Mouse (Mus musculus): Measurements from ENCODE around the gene Gm9945.
A peak's percentile ranks its signal among the peaks of the same experiment; 100 is the strongest.

The Gm9945 gene

DNA sequence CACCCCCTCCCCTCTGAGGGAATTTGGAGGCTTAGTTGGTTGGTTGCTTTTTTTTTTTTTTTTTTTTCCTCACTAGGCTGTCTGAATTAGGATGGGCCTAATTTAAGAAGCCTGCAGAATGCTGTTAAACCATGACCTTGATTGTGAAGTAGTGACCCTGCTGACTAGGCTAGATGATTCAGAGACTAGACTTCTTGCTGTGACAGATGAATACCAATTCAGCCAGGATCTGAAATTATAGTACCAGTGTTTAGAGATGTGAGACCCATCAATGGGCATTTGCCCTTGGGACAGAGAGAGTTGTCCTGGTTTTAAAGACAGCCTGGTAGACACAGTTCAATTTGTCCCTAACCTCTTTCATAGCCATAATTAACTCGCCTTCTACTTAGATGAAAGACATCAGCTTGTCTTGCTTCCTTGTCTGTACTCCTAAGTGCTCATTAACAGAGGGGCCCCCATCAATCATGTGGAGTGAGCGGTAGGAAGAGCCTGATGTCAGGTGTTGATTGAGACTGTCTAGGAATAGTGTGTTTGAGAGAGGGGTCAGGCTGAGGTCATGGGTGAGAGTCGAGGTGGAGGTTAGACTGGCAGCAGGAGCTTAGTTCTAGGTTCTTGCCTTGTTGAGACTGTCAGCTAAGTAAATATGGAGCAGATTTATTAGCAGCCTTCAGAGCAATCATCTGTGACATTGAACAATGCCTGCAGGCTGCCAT lies 13.4 kb downstream of the Gm9945 start:
- no peak for DNase-seq (ENCODE audit: low spot score)

DNA sequence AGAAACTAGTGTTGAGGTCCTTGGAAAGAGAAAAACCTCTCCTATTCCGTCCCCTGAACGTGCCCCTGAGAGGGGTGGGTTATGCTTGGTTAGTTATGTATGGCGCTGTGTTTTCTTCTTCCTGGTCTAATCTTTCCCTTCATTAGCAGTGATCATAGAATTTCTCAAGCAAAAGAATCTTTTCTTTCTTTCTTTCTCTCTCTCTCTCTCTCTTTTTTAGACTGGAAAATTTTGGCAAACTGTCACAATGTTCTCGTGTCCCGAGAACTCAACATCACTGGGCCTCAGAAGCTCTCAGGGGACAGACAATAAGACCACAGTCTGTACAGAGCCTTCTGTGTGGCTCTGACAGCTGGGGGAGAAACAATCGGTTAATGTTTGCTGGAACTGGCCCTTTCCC lies 15.5 kb downstream of the Gm9945 start:
- DNase-seq (ENCODE audit: low spot score) = no peak

DNA sequence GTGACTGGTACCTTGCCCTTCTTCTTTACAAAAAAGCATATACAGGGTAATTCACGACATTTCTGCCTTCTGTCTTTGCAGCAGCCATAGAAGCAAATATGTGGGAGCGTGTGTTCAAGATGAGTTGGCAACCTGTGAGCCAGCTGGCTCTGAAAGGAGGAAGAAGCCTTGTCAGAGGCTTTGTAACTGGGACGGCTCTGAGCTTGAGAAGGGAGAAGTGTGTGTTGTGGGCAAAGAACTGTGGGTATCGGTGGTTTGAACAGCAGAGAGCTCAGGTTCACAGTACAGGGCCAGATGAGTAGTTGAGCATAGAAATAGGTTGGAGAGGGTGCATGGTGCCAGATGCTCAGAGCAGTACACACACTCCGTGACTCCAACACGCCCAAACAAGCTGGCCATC lies 17.0 kb downstream of the Gm9945 start:
- no peak for DNase-seq (ENCODE audit: low spot score)

- DNase-seq (ENCODE audit: low spot score) = peak; percentile 53
These were observed 20.6 kb downstream of the Gm9945 start for GRCm38 (mm10) chr11:53500569-53500968.

DNA sequence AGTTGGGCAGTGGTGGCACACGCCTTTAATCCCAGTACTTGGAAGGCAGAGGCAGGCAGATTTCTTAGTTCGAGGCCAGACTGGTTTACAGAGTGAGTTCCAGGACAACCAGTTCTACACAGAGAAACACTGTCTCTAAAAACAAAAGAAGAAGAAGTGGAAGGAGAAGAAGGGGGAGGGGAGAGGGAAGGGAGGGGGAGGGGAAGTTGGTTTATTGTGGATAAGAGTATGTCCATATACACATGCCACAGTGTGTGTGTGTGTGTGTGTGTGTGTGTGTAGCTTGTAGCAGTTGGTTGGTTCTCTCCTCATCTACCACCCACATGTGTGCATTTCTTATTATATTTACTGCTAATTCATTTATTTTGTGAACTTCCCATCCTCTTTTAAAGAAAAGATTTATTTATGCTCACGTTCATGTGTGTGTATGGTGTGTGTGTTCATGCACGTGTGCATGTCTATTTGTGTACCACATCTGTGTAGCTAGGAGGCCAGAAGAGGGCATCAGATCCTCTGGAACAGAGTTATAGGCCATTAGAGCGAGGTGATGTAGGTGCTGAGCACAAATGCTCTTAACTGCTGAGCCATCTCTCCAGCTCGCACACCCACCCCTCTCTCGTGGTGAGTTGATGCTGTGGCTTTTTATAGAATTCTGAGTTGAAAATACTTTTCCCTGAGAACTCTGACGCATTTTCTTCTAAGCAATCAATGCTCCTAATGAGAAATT lies 22.2 kb downstream of the Gm9945 start:
- DNase-seq (ENCODE audit: low spot score) = no peak

DNA sequence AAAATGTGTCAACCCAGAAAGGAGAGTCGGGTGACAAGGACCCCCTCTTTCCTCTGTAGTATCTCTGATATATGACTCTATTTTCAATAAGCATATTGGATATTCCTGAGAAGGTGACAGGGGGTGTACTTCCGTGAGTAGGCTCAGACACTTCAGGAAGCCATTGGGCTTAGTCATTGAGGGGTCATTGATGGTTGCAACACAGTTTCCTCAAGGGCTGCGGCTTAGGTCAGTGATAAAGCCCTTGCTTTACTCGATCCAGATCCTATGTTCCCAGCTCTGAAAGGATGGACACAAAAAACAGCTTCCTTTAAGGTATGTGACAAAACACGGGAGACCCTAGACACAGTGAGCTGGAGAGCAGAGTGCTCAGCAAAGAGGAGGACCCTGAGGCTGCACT lies 23.8 kb downstream of the Gm9945 start:
- DNase-seq (ENCODE audit: low spot score) = no peak

- no peak for DNase-seq (ENCODE audit: low spot score)
These were observed 24.4 kb downstream of the Gm9945 start for GRCm38 (mm10) chr11:53504376-53504775.

DNA sequence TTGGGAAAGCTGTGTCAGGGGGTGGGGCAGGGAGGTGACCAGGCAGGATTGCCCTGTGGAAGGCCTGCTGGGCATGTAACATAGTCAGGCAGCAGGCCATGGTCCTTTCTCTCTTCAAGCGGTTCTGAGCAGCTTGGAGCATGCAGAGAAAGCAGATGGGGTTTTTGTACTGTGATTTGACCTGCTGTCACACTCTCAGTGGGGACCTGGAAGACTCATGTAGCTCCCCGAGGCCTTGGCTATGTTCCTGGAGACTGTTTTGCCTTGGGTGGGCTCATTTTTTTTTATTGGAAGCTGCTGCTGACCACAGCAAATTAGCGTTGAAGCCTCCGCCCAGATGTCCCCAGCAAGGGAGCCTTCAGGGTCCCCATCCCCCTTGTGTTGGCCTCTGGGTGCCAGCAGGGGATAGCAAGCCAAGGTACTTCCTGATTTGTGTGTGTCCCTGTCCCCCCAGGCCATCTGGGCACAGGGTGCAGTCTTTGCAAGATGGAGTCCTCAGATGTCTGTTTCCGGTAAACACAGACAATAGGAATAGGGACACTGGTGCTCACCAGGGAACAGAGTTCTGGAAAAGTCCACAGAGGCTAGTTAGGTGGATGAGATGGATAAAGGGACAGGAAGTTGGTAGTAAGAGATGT lies 25.2 kb downstream of the Gm9945 start:
- DNase-seq (ENCODE audit: low spot score) = no peak

DNA sequence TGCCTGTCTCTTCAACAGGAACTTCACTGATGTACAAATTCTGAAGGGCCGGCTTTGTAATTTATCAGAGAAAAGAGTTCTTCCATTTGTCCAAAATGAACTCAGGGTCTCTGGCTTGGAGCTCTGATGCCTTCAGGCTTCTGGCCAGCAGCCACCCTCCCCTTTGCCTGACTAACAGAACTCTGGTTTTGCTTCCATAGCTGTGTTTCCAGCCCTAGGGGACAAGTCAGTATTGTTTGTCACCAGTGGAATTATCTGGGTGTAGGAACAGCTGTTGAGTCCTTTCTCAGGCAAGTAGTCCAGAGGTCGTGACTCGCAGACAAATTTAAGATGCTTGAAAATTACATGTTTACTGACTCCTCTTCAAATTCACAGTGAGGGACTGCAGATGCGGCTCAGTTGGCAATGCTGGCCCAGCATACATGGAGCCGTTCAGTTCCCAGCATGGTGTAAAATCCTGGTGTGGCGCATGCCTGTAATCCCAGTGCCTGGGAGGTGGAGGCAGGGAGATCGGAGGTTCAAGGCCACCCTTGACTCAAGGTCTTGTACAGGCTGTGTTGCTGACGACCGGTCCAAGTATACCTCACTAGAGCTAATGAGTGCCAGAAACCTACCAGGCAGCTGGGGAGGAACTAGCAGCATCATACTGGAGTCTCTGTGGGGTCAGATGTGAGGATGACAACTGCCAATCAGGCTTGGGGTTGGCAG lies 27.3 kb downstream of the Gm9945 start:
- DNase-seq (ENCODE audit: low spot score) = no peak

DNA sequence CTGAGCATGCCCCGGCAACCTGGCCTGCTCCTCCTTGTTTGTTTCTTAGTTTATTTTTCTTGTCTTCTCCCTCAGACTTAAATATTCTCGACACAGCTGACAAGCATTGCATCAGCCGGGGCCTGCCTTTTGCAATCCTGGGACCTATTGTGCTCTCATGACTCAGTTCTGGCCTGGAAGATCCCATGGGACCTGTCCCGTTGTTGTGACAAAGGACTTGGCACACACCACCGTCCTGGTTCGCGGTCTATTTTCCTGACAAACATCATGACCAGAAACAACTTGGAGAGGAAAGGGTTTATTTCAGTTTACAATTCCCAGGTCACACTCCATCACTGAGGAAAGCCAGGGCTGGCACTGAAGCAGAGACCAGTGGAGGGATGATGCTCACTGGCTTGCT lies 28.2 kb downstream of the Gm9945 start:
- DNase-seq (ENCODE audit: low spot score) = no peak

GRCm38 (mm10) chr11:53508591-53508990 lies 28.6 kb downstream of the Gm9945 start:
- no peak for DNase-seq (ENCODE audit: low spot score)

DNA sequence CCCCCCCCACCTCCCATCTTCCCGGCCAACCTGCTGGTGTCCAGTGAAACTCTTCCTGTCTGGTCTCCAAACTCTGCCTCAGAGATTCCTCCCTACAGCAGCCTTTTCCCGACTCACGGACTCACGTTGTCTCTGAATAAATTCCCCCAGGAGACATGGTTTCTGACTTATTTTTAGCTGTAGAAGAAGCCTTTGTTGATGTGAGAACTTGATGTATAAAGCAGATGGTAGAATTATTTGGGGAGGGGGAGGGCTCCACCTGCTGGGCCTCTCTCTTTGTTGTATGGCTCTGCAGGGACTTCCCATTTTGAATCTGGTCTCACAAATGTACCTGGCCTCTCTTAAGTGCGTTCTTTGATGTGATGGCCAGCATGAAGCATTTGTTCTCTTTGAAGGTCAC lies 30.4 kb downstream of the Gm9945 start:
- DNase-seq (ENCODE audit: low spot score) = no peak

- no peak for DNase-seq (ENCODE audit: low spot score)
These were observed 37.0 kb downstream of the Gm9945 start for GRCm38 (mm10) chr11:53516775-53517627.

DNA sequence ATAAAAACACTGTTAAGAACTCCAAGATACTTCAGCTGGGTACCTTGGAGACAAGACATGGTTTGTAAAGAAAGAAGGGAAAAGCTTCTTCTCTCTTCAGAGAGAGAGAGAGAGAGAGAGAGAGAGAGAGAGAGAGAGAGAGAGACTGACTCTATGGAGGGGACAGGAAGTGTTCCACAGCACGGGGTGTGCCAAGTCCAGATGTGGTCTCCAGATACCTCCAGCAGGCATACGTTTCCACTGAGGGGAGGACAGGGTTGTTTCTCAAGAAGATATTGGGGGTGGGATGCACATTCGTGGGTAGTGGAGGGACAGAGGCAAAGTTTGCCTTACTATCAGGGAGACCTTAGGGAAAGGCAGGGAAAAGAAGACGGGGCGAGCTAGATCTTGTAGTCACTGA lies 38.8 kb downstream of the Gm9945 start:
- no peak for DNase-seq (ENCODE audit: low spot score)

GRCm38 (mm10) chr11:53519207-53520121 lies 39.5 kb downstream of the Gm9945 start, which contains the start of gene Sept8:
Gene Sept8 (plus strand): TSS chr11:53519257.
- peak; percentile 63 for DNase-seq (ENCODE audit: low spot score)

DNA sequence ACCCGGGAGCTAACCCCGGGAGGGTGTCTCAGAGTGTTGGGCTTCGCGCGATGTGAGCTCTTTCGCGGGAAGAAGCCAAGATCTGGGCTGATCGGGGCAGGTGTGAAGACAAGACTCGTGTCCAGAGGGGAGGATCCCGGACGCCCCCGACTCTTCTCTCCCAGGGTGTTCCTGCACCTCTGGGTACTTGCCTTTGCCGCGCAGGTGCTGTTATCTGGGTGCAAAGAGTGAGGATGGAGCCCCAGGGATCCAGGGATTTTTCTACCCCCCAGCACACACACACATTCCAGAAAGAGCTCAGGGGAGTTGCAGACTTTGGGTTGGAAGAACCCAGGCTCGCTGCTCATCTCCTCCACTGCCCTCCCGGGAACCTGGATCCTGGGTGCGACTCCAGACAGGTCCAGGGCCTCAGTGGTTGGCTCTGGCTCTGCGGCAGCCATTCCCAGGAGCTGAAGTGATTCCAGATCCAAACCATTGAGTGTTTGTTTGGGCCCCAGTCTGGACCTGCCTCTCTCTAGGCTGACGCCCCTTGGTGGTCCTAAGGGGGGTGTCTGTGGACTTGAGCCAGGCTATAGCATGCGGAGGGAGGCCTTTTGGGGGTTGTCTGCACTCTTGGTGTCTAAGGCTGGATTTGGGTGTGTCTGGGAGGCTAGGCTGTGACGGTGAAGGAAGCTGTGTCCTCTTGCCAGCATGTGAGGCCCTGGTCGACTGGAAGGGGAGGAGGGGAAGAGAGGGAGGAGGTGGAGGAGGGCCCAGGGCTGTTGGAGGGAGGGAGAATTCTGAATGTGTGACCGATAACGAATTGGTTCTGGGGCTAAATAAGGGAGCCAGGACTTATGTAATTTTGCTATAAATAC lies 40.4 kb downstream of the Gm9945 start:
- peak; percentile 47 for DNase-seq (ENCODE audit: low spot score)

DNA sequence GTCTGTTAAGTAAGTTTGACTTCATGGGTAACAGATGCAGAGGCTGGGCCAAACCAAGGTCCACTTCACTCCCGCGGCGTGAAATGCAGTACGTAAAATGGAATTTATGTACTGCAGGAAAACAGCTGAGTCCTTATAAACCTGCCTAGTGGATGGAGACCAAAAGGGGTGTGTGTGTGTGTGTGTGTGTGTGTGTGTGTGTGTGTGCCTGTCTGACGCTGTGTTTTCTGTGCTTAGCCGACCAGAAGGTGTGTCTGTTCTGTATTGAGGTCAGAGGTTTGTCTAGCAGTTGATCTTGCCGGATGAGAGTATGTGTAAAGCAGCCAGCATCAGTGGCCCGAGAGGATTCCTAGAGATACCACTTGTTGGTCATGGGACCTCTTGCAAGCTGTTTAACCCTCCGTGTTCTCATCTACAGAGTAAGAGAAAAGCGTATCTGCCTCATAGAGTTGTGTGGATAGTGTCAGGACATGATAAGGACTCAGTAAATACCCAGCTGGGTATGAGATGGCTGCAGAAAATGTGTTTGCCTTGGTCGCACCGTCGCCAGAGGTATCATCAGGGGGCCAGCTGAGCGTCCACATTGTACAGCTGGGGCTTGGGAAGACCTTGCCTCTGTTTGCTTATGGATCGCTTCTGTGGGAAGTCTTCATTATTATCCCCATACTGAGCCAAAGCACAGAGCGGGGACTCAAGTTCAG lies 41.3 kb downstream of the Gm9945 start:
- no peak for DNase-seq (ENCODE audit: low spot score)

DNA sequence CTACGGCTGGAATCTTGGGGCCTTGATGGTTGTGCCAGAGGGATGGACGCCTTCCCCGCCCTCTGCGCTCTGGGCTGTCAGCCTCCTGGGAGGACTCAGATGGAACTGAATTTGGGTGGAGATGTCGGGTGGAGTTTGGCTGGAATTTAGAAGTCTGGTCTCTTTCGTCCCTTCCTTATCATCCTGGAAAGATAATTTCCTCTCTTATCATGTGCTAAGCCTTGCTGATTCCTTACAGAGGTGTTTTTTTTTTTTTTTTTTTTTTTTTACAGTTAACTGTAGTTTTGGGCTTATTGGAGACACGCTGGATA lies 41.8 kb downstream of the Gm9945 start:
- peak; percentile 22 for DNase-seq (ENCODE audit: low spot score)

- DNase-seq (ENCODE audit: low spot score) = no peak
These were observed 42.4 kb downstream of the Gm9945 start for GRCm38 (mm10) chr11:53522362-53522761.
